Mouse (Mus musculus): Measurements from ENCODE around the gene Rfx7. TPM values are rescaled to one million over a fixed set of nuclear protein-coding genes. Genes with fewer than 3 reads are reported as not detected.

Gene Rfx7
- polyA plus RNA-seq (2014; fragmentation: Nextera tagmentation; extraction: Ambion mirVana): 17.9 and 18.0 TPM in 2 replicates

DNA sequence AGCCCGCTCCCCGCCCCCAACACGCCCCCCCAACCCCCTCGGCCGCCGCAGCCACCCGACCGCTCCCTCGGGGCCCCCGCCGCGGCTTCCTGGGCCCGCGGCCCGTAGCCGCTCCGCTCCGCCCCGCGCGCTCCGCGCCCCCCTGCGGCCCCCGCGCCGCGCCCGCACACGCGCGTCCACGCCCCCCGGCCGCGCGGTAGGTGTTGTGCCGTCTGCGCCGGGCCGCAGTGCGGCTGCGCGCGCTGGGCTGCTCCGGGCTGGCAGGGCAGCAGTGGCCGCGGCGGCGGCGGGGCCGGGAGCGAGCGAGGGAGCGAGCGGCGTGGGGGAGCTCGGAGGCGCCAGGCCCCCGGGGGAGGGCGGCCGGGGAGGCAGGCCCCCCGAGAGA is at the start of gene Rfx7:
Gene Rfx7 (plus strand): TSS at position 245 of the 385 bp plus-strand sequence.
- Histone ChIP-seq H3K4me2 (ENCODE audit: low read length) (peak within 1 kb of the TSS; percentile 82), H3K9me3 (ENCODE audit: control insufficient read depth, low read length) (no peaks in the 10 kb centered on the region), H3K9ac (ENCODE audit: low read length) (peak within 1 kb of the TSS; percentile 98), H3K27me3 (replicated peaks; ENCODE audit: control insufficient read depth, insufficient read depth, low read length) (no peaks in the 10 kb centered on the region), H3K27ac (ENCODE audit: low read depth) (peak within 1 kb of the TSS; percentile 98), H3K36me3 (ENCODE audit: control insufficient read depth, insufficient read depth, low read length) (no peaks in the 10 kb centered on the region), H3K4me3 (ENCODE audit: low read depth, low read length) (peak within 1 kb of the TSS; percentile 96), H3K4me1 (replicated peaks; ENCODE audit: control insufficient read depth, insufficient read depth, low read length) (peaks cover 9% of the 10 kb centered on the region; the same call in 1 of the 2 replicates)
- ATAC-seq (replicated peaks; ENCODE audit: low FRiP score, low TSS enrichment, low read depth): peak; percentile 90
- DNase-seq (ENCODE audit: low spot score): no peak
- WGBS: 1% methylated on average over 49 of the region's 63 CpGs

DNA sequence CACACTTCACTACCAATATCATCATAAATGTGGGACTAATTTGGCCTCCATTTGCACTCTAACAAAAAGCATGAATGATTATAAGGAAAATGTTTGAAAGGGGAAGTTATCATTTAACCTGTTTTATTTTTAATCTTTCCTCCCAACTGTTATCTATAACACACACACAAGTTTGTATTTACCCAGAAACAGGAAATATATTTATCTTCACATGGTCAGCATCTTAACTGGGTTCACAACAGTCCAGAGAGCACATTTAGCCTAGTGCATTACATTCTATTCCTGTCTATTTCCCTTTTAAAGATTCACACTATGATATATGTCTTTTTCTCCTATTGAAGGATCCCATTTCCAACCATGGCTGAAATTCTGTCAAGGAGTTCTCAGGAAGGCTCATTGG is 43.5 kb upstream of the Rfx7 start:
- H3K9me3 ChIP-seq (ENCODE audit: control insufficient read depth, low read length): no peaks in the 10 kb centered on the region
- peaks cover 21% of the 10 kb centered on the region for H3K36me3 ChIP-seq (ENCODE audit: control insufficient read depth, insufficient read depth, low read length)
- DNase-seq (ENCODE audit: low spot score) (no peak), ATAC-seq (replicated peaks; ENCODE audit: low FRiP score, low TSS enrichment, low read depth) (no peak)
- no peak overlapping the region for H3K4me3 ChIP-seq (ENCODE audit: low read depth, low read length)
- H3K4me1 ChIP-seq (replicated peaks; ENCODE audit: control insufficient read depth, insufficient read depth, low read length): peaks cover 13% of the 10 kb centered on the region
- no peaks in the 10 kb centered on the region for H3K27me3 ChIP-seq (replicated peaks; ENCODE audit: control insufficient read depth, insufficient read depth, low read length)
- no peak overlapping the region for H3K9ac ChIP-seq (ENCODE audit: low read length)
- no peak overlapping the region for H3K27ac ChIP-seq (ENCODE audit: low read depth)
- no peak overlapping the region for H3K4me2 ChIP-seq (ENCODE audit: low read length)

DNA sequence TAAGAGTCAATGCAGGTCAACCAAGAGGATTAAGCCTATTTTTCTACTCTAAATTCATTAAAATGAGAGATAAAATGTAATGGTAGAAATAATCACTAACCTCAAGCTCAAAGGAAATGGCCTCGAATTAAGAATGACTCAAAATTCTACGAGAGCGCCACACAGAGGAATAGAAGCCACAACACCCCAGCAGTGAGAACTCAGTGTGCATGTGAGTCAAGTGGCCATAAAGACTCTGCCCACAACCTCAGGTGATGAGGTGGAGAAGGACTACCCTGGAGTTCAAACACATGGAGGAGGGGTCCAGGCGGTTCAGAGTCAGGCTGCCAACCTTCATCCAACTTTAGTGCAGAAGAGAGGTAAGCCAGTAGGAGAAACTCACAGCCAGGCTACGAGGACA is 42.9 kb upstream of the Rfx7 start:
- Histone ChIP-seq H3K36me3 (ENCODE audit: control insufficient read depth, insufficient read depth, low read length) (peaks cover 19% of the 10 kb centered on the region), H3K9me3 (ENCODE audit: control insufficient read depth, low read length) (no peaks in the 10 kb centered on the region), H3K4me3 (ENCODE audit: low read depth, low read length) (no peak overlapping the region), H3K9ac (ENCODE audit: low read length) (no peak overlapping the region), H3K27ac (ENCODE audit: low read depth) (no peak overlapping the region), H3K27me3 (replicated peaks; ENCODE audit: control insufficient read depth, insufficient read depth, low read length) (no peaks in the 10 kb centered on the region), H3K4me1 (replicated peaks; ENCODE audit: control insufficient read depth, insufficient read depth, low read length) (peaks cover 13% of the 10 kb centered on the region), H3K4me2 (ENCODE audit: low read length) (no peak overlapping the region)
- 93% methylated on average over 5 of the region's 5 CpGs for WGBS
- DNase-seq (ENCODE audit: low spot score): no peak
- ATAC-seq (replicated peaks; ENCODE audit: low FRiP score, low TSS enrichment, low read depth): no peak

DNA sequence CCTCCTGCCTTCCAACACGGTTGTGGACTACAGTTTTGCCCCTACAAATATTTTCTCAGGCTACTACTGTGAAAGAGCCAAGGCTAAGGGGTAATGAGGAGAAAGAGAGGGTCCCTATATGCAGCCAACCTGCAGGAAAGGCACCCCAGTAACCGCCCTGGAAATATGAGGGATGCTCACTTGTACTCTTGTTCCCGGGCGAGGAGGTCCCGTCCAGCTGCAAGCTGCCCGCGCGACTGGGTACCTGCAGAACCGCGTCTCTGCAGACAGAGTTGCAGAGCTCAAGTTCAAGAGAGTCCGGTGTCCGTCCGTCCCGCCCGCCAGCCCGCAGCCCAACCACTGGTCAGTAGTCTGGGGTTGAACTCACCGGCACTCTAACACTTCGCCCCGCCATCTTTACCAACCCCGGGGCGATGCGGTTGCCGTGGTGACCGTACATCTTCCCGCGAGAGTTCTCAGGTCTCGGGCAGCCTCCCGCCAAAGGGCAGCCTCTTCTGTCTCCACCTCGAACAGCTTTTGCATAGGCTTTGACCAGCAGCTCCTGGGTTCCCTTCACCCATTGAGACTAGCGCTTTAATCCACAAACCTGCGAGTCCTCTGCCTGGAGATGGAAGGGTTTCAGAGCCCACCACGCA is 40.4 kb upstream of the Rfx7 start:
- H3K27ac ChIP-seq (ENCODE audit: low read depth): peak overlapping the region; percentile 29; the same call in 1 of the 2 replicates
- no peaks in the 10 kb centered on the region for H3K9me3 ChIP-seq (ENCODE audit: control insufficient read depth, low read length)
- H3K4me2 ChIP-seq (ENCODE audit: low read length): peak overlapping the region; percentile 64
- WGBS: under 1% methylated on average over 32 of the region's 32 CpGs
- no peaks in the 10 kb centered on the region for H3K27me3 ChIP-seq (replicated peaks; ENCODE audit: control insufficient read depth, insufficient read depth, low read length)
- H3K4me1 ChIP-seq (replicated peaks; ENCODE audit: control insufficient read depth, insufficient read depth, low read length): peaks cover 13% of the 10 kb centered on the region
- H3K4me3 ChIP-seq (ENCODE audit: low read depth, low read length): peak overlapping the region; percentile 67
- ATAC-seq (replicated peaks; ENCODE audit: low FRiP score, low TSS enrichment, low read depth): peak; percentile 93
- peak overlapping the region; percentile 47 for H3K9ac ChIP-seq (ENCODE audit: low read length)
- peaks cover 17% of the 10 kb centered on the region for H3K36me3 ChIP-seq (ENCODE audit: control insufficient read depth, insufficient read depth, low read length)
- DNase-seq (ENCODE audit: low spot score): peak; percentile 95

DNA sequence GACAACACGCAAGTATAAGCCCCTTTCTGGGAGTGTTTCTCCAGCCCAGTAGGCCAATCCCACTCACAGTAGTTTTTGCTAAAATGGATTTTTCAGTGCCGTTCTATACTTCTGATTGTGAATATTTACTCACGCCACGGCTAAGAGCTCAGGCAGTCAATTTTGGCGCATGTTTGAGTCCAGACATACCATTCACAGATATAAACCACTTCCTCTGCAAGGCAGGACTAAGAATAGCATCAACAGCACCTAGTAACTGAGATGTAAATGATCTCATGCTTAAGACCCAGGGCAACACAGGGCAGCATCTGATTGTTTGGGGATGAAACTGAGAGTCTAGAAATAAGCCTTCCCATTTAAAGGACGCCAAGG is 39.9 kb upstream of the Rfx7 start, which contains the start of gene Tex9:
Gene Tex9 (minus strand): TSS at position 19 of the 372 bp plus-strand sequence.
- DNase-seq (ENCODE audit: low spot score) (no peak), ATAC-seq (replicated peaks; ENCODE audit: low FRiP score, low TSS enrichment, low read depth) (peak; percentile 50; the same call in 1 of the 2 replicates)
- Histone ChIP-seq H3K36me3 (ENCODE audit: control insufficient read depth, insufficient read depth, low read length) (peaks cover 12% of the 10 kb centered on the region), H3K4me2 (ENCODE audit: low read length) (peak within 1 kb of the TSS; percentile 64), H3K4me1 (replicated peaks; ENCODE audit: control insufficient read depth, insufficient read depth, low read length) (peaks cover 13% of the 10 kb centered on the region), H3K9ac (ENCODE audit: low read length) (peak within 1 kb of the TSS; percentile 47), H3K27ac (ENCODE audit: low read depth) (peak within 1 kb of the TSS; percentile 29; the same call in 1 of the 2 replicates), H3K4me3 (ENCODE audit: low read depth, low read length) (peak within 1 kb of the TSS; percentile 67), H3K9me3 (ENCODE audit: control insufficient read depth, low read length) (no peaks in the 10 kb centered on the region), H3K27me3 (replicated peaks; ENCODE audit: control insufficient read depth, insufficient read depth, low read length) (no peaks in the 10 kb centered on the region)
- WGBS: 9% methylated on average over 6 of the region's 6 CpGs

DNA sequence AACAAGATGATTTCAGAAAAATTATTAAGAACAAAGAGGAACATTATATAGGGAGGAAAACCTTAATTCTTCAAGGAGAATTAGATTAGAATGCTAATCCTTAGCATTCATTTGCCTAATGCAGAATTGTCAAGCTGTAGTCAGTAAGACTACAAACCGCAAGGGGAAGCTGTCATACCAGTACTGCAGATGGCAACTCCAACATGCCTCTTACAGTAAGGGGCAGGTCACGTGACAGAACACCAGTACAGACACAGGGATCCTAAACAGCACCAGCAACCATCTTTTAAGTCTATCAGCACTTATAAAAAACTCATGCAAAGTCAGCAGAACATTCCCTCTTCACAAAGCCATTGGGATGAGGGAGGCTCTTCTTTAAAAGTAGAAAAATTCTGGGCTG is 38.6 kb upstream of the Rfx7 start:
- Histone ChIP-seq H3K9me3 (ENCODE audit: control insufficient read depth, low read length) (no peaks in the 10 kb centered on the region), H3K4me3 (ENCODE audit: low read depth, low read length) (no peak overlapping the region), H3K4me1 (replicated peaks; ENCODE audit: control insufficient read depth, insufficient read depth, low read length) (peaks cover 13% of the 10 kb centered on the region), H3K4me2 (ENCODE audit: low read length) (no peak overlapping the region), H3K36me3 (ENCODE audit: control insufficient read depth, insufficient read depth, low read length) (peaks cover 3% of the 10 kb centered on the region; the same call in 1 of the 2 replicates), H3K27me3 (replicated peaks; ENCODE audit: control insufficient read depth, insufficient read depth, low read length) (no peaks in the 10 kb centered on the region), H3K9ac (ENCODE audit: low read length) (no peak overlapping the region), H3K27ac (ENCODE audit: low read depth) (no peak overlapping the region)
- DNase-seq (ENCODE audit: low spot score) (no peak), ATAC-seq (replicated peaks; ENCODE audit: low FRiP score, low TSS enrichment, low read depth) (no peak)
- WGBS: 93% methylated on average over 2 of the region's 2 CpGs

DNA sequence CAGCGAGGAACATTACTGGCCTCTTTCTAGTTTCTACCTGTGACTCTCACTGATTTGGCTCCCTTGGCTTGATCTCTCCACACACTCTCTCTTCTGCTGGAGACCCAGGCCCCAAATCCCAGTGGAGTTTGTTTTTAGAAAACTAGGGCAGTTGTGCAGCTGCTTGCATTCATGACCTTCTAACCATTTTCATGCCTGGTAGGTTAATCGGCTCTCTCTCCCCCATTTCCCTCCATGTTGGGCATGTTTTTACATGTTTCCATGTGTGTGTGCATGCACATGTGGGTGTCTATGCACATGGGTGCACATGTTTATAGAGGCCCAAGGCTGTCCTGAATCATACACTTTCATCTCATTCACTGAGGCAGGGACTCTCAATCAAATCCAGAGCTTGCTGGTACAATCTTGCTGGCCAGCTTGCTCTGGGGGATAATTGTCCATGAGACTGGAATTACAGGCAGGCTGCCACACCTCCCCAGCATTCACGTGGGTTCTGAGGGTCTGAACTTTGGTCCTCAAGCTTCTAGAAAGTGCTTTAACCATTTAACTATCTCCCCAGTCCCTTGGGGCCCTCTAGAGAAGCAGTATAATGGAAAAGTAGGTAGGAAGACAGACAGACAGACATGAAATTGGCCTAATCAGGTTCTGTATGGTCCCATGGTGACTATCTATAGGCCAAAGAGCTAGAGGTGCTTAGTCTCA is 37.9 kb upstream of the Rfx7 start:
- Histone ChIP-seq H3K9me3 (ENCODE audit: control insufficient read depth, low read length) (no peaks in the 10 kb centered on the region), H3K36me3 (ENCODE audit: control insufficient read depth, insufficient read depth, low read length) (peaks cover 2% of the 10 kb centered on the region; the same call in 1 of the 2 replicates), H3K9ac (ENCODE audit: low read length) (no peak overlapping the region), H3K27ac (ENCODE audit: low read depth) (no peak overlapping the region), H3K4me1 (replicated peaks; ENCODE audit: control insufficient read depth, insufficient read depth, low read length) (peaks cover 13% of the 10 kb centered on the region), H3K4me3 (ENCODE audit: low read depth, low read length) (no peak overlapping the region), H3K4me2 (ENCODE audit: low read length) (no peak overlapping the region), H3K27me3 (replicated peaks; ENCODE audit: control insufficient read depth, insufficient read depth, low read length) (no peaks in the 10 kb centered on the region)
- WGBS: 85% methylated on average over 3 of the region's 3 CpGs
- no peak for ATAC-seq (replicated peaks; ENCODE audit: low FRiP score, low TSS enrichment, low read depth)
- no peak for DNase-seq (ENCODE audit: low spot score)

DNA sequence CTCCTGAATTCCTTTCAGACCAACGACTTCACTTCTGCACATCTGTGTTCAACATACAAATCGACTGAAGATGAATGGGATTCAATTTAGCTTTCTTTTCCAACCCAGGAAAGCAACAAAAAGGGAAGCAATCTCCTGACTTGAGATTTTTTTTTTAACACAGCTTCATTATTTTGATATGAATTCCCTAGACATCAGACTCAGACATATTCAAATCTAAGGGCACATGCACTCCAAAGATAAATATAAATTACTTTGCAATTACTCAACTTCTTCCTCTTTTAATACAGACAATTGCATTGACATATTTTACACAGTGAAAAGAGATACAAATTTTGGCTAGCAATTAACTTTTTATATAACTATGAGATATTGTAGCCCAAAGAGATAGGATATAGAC is 35.3 kb upstream of the Rfx7 start:
- Histone ChIP-seq H3K9ac (ENCODE audit: low read length) (no peak overlapping the region), H3K9me3 (ENCODE audit: control insufficient read depth, low read length) (no peaks in the 10 kb centered on the region), H3K4me2 (ENCODE audit: low read length) (no peak overlapping the region), H3K36me3 (ENCODE audit: control insufficient read depth, insufficient read depth, low read length) (no peaks in the 10 kb centered on the region), H3K4me3 (ENCODE audit: low read depth, low read length) (no peak overlapping the region), H3K4me1 (replicated peaks; ENCODE audit: control insufficient read depth, insufficient read depth, low read length) (peaks cover 5% of the 10 kb centered on the region), H3K27ac (ENCODE audit: low read depth) (no peak overlapping the region), H3K27me3 (replicated peaks; ENCODE audit: control insufficient read depth, insufficient read depth, low read length) (no peaks in the 10 kb centered on the region)
- ATAC-seq (replicated peaks; ENCODE audit: low FRiP score, low TSS enrichment, low read depth) (no peak), DNase-seq (ENCODE audit: low spot score) (no peak)
- WGBS: 61% methylated on average over 2 of the region's 2 CpGs
